Mouse (Mus musculus): ENCODE measurements around the gene Nsun7. TPM values are rescaled to one million over a fixed set of nuclear protein-coding genes. Genes with fewer than 3 reads are reported as not detected.

Nsun7 gene
- total and polyA plus RNA-seq, 3 experiments, result not detected

DNA sequence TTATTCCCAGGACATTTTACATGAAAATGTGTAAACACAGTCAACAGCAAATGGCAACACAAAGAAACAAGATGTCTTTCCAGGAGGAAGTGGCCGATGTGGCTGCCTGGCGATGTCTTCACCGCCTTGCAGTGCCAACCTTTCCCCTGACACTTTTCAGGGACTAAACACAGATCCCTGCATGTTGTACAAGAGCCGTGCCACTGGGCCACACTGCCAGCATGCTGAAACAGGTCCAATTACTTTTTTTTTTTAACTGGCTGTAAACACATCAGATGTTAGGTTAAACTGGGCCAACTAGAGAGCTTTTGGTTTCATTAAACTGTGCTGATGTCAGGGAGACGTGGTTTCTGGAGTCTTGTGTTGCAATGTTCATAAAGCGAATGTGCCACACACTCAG lies 39.2 kb downstream of the Nsun7 start:
- no peak overlapping the region for H3K4me3 ChIP-seq (ENCODE audit: control insufficient read depth in 1 of 2, insufficient read depth in 1 of 2, low read depth in 2 of 2, low read length in 2 of 2)
- H3K9me3 ChIP-seq (replicated peaks; ENCODE audit: insufficient read depth, low read length), result no peaks in the 10 kb centered on the region
- no peak overlapping the region for H3K9ac ChIP-seq (ENCODE audit: control insufficient read depth, low read depth, low read length, poor library complexity, severe bottlenecking)
- TF ChIP-seq ETS1 (IDR thresholded peaks at IDR 0.05; ENCODE audit: low read depth, low read length), result no peak
- no peak for TF ChIP-seq NRF1 (IDR thresholded peaks at IDR 0.05; ENCODE audit: insufficient read depth, low read depth, low read length, poor library complexity, severe bottlenecking)
- no peak for TF ChIP-seq POLR2AphosphoS5 (IDR thresholded peaks at IDR 0.05; ENCODE audit: borderline replicate concordance, low read depth, low read length)
- TF ChIP-seq RCOR1 (IDR thresholded peaks at IDR 0.05; ENCODE audit: low read depth, low read length), result no peak
- no peak for TF ChIP-seq ZNF384 (IDR thresholded peaks at IDR 0.05; ENCODE audit: low read depth, low read length)
- no peak for TF ChIP-seq ZKSCAN1 (IDR thresholded peaks at IDR 0.05; ENCODE audit: low read depth, low read length)
- no peaks in the 10 kb centered on the region for H3K27me3 ChIP-seq (ENCODE audit: control insufficient read depth in 1 of 2, insufficient read depth in 2 of 2, low read length in 2 of 2)
- no peak for DNase-seq (ENCODE audit: low read depth, low spot score)
- H3K4me1 ChIP-seq (ENCODE audit: control insufficient read depth in 1 of 2, insufficient read depth in 2 of 2, low read length in 2 of 2), result no peaks in the 10 kb centered on the region
- no peaks in the 10 kb centered on the region for H3K79me2 ChIP-seq (ENCODE audit: control insufficient read depth, insufficient read depth, low read length, poor library complexity)
- no peaks in the 10 kb centered on the region for H3K36me3 ChIP-seq (ENCODE audit: control insufficient read depth in 1 of 2, insufficient read depth in 2 of 2, low read length in 2 of 2)
- no peak overlapping the region for H3K27ac ChIP-seq (ENCODE audit: control insufficient read depth, low read depth, low read length)

DNA sequence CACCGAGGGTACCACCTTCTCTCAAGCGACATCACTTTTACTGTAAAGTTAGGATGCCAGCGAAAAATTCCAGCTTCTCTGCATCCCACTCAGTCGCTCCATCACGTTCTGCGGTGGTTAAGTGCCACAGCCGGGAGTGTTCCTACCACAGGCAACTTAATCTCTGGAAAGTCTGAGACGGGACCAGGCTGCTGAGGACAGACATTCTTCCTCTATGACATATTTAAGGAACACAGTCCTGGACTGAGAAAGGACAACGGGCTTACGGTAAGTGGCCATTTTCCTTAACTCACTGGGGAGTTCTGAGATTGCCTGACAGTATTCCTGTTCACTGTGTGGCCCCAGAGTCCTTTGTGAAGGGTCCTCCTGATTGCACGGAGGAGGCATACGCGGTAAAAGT lies 40.9 kb downstream of the Nsun7 start:
- no peak for DNase-seq (ENCODE audit: low read depth, low spot score)
- H3K4me1 ChIP-seq (ENCODE audit: control insufficient read depth in 1 of 2, insufficient read depth in 2 of 2, low read length in 2 of 2), result no peaks in the 10 kb centered on the region
- no peaks in the 10 kb centered on the region for H3K36me3 ChIP-seq (ENCODE audit: control insufficient read depth in 1 of 2, insufficient read depth in 2 of 2, low read length in 2 of 2)
- H3K4me3 ChIP-seq (ENCODE audit: control insufficient read depth in 1 of 2, insufficient read depth in 1 of 2, low read depth in 2 of 2, low read length in 2 of 2), result no peak overlapping the region
- no peak overlapping the region for H3K27ac ChIP-seq (ENCODE audit: control insufficient read depth, low read depth, low read length)
- no peaks in the 10 kb centered on the region for H3K27me3 ChIP-seq (ENCODE audit: control insufficient read depth in 1 of 2, insufficient read depth in 2 of 2, low read length in 2 of 2)
- TF ChIP-seq CHD1 (IDR thresholded peaks at IDR 0.05; ENCODE audit: low read depth, low read length), result no peak
- TF ChIP-seq POLR2A (IDR thresholded peaks at IDR 0.05; ENCODE audit: control insufficient read depth in 1 of 2, insufficient read depth in 1 of 2, low read depth in 1 of 2, low read length in 2 of 2, poor library complexity in 1 of 2), result no peak
- no peak for TF ChIP-seq MAZ (IDR thresholded peaks at IDR 0.05; ENCODE audit: low read depth, low read length)
- no peak for TF ChIP-seq TCF12 (IDR thresholded peaks at IDR 0.05; ENCODE audit: low read depth, low read length)
- TF ChIP-seq NELFE (IDR thresholded peaks at IDR 0.05; ENCODE audit: low read depth, low read length), result no peak
- TF ChIP-seq RCOR1 (IDR thresholded peaks at IDR 0.05; ENCODE audit: low read depth, low read length), result no peak
- no peak for TF ChIP-seq MYC (IDR thresholded peaks at IDR 0.05; ENCODE audit: low read depth, low read length)
- no peak for TF ChIP-seq MAX (IDR thresholded peaks at IDR 0.05; ENCODE audit: low read length)
- TF ChIP-seq GATA1 (IDR thresholded peaks at IDR 0.05; ENCODE audit: low read depth, low read length), result no peak
- no peak for TF ChIP-seq SIN3A (IDR thresholded peaks at IDR 0.05; ENCODE audit: low read length)
- TF ChIP-seq MAFK (IDR thresholded peaks at IDR 0.05; ENCODE audit: borderline replicate concordance, low read depth, low read length), result no peak
- no peak overlapping the region for H3K9ac ChIP-seq (ENCODE audit: control insufficient read depth, low read depth, low read length, poor library complexity, severe bottlenecking)
- no peaks in the 10 kb centered on the region for H3K9me3 ChIP-seq (replicated peaks; ENCODE audit: insufficient read depth, low read length)
- H3K79me2 ChIP-seq (ENCODE audit: control insufficient read depth, insufficient read depth, low read length, poor library complexity), result no peaks in the 10 kb centered on the region

All from MEL (cell line).